Mouse (Mus musculus): ENCODE measurements at regions not wholly inside any gene's neighbourhood (a gene's known extent, or its start where the extent isn't known, plus 50 kb on each side); places are given as distances from the start of the nearest gene placed in this dataset.

DNA sequence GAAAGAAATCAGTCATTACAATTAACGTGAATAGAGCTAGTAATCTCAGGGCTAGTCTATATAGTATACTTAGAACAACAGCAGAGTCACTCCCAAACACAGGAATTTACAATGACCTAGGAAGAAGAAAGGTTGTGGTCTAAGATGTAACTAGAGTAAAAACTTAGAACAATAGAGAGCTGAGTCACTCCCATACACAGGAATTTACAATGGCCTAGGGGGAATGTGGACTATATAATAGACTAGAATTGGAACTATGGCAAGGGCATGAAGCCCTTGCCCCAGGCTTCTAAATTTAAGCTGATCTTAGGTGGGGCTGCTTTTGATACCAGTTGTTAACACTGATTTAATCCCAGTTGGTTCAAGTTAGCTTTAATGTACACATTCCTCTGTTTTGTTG lies 1956.9 kb upstream of the Cdh20 start:
- DNase-seq = no peak

DNA sequence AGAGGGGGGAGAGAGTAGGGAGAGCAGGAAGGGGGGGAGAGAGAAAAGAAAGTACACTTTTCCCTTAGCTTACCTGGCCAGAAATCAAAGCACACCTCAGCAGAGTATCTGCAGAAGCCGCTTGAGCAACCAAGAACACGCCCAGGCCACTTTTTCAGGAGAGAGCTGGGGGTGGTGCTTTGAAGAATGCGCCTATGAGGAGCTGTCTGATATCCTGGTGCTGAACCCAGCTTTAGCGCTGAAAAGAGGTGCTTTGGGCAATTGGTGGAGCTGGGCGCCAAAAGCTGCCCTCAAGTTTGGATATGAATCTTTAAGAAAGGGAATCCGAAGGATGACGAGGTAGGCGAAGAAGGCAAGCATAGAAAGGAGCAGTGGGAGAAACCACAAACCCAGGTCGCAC lies 1943.3 kb upstream of the Cdh20 start:
- peak; percentile 20 for DNase-seq

DNA sequence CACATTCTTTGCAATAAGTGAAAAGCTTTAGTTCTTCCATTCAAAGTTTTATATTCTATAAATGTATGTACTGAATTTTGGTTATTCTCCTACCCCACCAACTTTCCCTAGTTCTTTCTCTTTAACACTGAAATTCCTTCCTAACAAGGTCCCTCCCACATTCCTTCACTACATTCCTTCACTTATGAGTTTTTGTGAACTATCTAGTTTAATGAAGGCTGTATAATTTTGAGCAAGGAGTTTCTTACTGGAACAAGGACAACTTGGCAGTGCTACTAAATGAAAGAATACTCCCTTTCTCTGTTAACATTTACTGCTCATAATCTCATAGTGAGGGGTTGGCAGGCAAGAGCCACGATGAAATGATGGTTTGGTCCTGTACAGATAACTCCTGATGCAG lies 1905.9 kb upstream of the Cdh20 start:
- no peak for DNase-seq

DNA sequence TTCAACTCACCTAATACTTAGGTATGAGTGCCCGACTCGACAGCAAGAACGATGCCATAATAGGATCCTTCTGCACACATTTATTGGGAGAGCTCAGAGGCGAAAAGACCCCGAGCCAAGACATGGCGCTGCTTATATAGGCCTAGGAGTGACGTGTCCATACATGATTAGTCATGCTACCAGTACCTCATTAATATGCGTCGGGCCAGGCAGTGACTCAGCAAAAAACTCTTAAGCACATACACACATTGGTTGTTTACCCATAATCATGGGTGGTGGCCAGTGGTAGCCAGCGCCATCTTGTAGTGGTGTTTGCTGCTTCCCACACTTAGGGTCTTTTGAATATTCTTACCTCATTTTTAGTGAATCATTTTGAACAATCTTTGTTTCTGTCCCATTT lies 1889.2 kb upstream of the Cdh20 start:
- DNase-seq = no peak

DNA sequence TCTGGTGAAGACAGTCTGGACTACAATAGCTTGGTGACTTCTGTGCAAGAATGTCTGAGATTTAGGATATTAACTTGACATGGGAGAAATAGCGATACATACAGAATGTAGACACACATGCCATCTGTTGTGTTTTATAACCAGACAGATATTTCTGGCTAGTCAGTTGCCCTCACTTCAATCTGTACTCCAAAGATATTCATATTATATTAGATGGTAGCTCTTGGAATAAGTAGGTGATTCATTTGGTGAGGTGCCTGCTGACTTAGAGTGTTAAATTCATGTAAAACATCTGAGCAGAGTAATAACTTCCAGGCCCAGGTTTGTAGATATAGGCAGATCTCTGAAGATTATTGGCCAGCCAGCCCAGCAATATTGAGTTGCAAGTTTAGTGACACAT lies 1869.2 kb upstream of the Cdh20 start:
- DNase-seq = no peak

DNA sequence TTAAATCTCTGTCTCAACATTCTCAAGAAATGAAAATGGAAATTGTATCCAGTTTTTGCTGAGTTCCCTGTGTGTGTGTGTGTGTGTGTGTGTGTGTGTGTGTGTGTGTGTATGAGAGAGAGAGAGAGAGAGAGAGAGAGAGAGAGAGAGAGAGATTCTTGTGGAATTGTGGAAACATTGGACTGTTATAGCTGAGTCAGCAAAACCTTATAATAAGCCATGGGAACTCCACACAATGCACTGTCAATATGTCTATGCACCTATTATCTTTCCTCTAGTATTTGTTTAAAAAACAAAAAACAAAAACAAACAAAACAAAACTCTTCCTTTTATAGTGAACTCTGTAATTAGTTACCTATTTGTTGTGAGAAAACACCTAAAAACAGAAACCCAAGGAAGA lies 1845.2 kb upstream of the Cdh20 start:
- no peak for DNase-seq
